Mouse (Mus musculus): ENCODE data around the gene Jph2. TPM values are rescaled to one million over a fixed set of nuclear protein-coding genes. Genes with fewer than 3 reads are reported as not detected.
A peak's percentile ranks its signal among the peaks of the same experiment; 100 is the strongest.

Jph2 gene
- polyA plus RNA-seq, 1 experiment = 14.7 TPM

GRCm38 (mm10) chr2:163310163-163310688, 87.6 kb downstream of the Jph2 start:
- Histone ChIP-seq H3K27ac (ENCODE audit: control insufficient read depth, insufficient read depth, low read length) (no peak overlapping the region), H3K4me1 (replicated peaks; ENCODE audit: control insufficient read depth, insufficient read depth, low read length) (no peaks in the 10 kb centered on the region), H3K4me3 (ENCODE audit: control insufficient read depth, insufficient read depth, low read length) (no peak overlapping the region), H3K36me3 (ENCODE audit: control insufficient read depth, insufficient read depth, low read length) (no peaks in the 10 kb centered on the region), H3K27me3 (ENCODE audit: control insufficient read depth, insufficient read depth, low read length) (no peaks in the 10 kb centered on the region)
- peak; percentile 15 for DNase-seq
- WGBS = 78% methylated on average over 11 of the region's 11 CpGs
- TF ChIP-seq CTCF (IDR thresholded peaks at IDR 0.05; ENCODE audit: borderline replicate concordance, control insufficient read depth, extremely low read depth, insufficient read depth, low read length, poor library complexity) (no peak), POLR2A (IDR thresholded peaks at IDR 0.05; ENCODE audit: control insufficient read depth, extremely low read depth, insufficient read depth, low read length, poor library complexity) (no peak)

- Histone ChIP-seq H3K27ac (ENCODE audit: control insufficient read depth, insufficient read depth, low read length) (no peak overlapping the region), H3K4me3 (ENCODE audit: control insufficient read depth, insufficient read depth, low read length) (no peak overlapping the region), H3K27me3 (ENCODE audit: control insufficient read depth, insufficient read depth, low read length) (no peaks in the 10 kb centered on the region), H3K4me1 (replicated peaks; ENCODE audit: control insufficient read depth, insufficient read depth, low read length) (no peaks in the 10 kb centered on the region), H3K36me3 (ENCODE audit: control insufficient read depth, insufficient read depth, low read length) (no peaks in the 10 kb centered on the region)
- no peak for TF ChIP-seq POLR2A (IDR thresholded peaks at IDR 0.05; ENCODE audit: control insufficient read depth, extremely low read depth, insufficient read depth, low read length, poor library complexity)
- TF ChIP-seq CTCF (IDR thresholded peaks at IDR 0.05; ENCODE audit: borderline replicate concordance, control insufficient read depth, extremely low read depth, insufficient read depth, low read length, poor library complexity) = no peak
- DNase-seq = no peak
- 95% methylated on average over 17 of the region's 17 CpGs for WGBS
These were observed 88.4 kb downstream of the Jph2 start for GRCm38 (mm10) chr2:163309376-163309775.

- WGBS = 95% methylated on average over 9 of the region's 9 CpGs
- H3K27ac ChIP-seq (ENCODE audit: control insufficient read depth, insufficient read depth, low read length) = no peak overlapping the region
- no peak for DNase-seq
- H3K4me1 ChIP-seq (replicated peaks; ENCODE audit: control insufficient read depth, insufficient read depth, low read length) = no peaks in the 10 kb centered on the region
- TF ChIP-seq POLR2A (IDR thresholded peaks at IDR 0.05; ENCODE audit: control insufficient read depth, extremely low read depth, insufficient read depth, low read length, poor library complexity) (no peak), CTCF (IDR thresholded peaks at IDR 0.05; ENCODE audit: borderline replicate concordance, control insufficient read depth, extremely low read depth, insufficient read depth, low read length, poor library complexity) (no peak)
- H3K4me3 ChIP-seq (ENCODE audit: control insufficient read depth, insufficient read depth, low read length) = no peak overlapping the region
- H3K36me3 ChIP-seq (ENCODE audit: control insufficient read depth, insufficient read depth, low read length) = no peaks in the 10 kb centered on the region
- no peaks in the 10 kb centered on the region for H3K27me3 ChIP-seq (ENCODE audit: control insufficient read depth, insufficient read depth, low read length)
These were observed 94.8 kb downstream of the Jph2 start for GRCm38 (mm10) chr2:163303037-163303436.

GRCm38 (mm10) chr2:163301641-163302040, 96.2 kb downstream of the Jph2 start:
- H3K36me3 ChIP-seq (ENCODE audit: control insufficient read depth, insufficient read depth, low read length) = no peaks in the 10 kb centered on the region
- no peak overlapping the region for H3K27ac ChIP-seq (ENCODE audit: control insufficient read depth, insufficient read depth, low read length)
- no peaks in the 10 kb centered on the region for H3K27me3 ChIP-seq (ENCODE audit: control insufficient read depth, insufficient read depth, low read length)
- DNase-seq = no peak
- no peak overlapping the region for H3K4me3 ChIP-seq (ENCODE audit: control insufficient read depth, insufficient read depth, low read length)
- TF ChIP-seq POLR2A (IDR thresholded peaks at IDR 0.05; ENCODE audit: control insufficient read depth, extremely low read depth, insufficient read depth, low read length, poor library complexity) (no peak), CTCF (IDR thresholded peaks at IDR 0.05; ENCODE audit: borderline replicate concordance, control insufficient read depth, extremely low read depth, insufficient read depth, low read length, poor library complexity) (no peak)
- 77% methylated on average over 5 of the region's 5 CpGs for WGBS
- H3K4me1 ChIP-seq (replicated peaks; ENCODE audit: control insufficient read depth, insufficient read depth, low read length) = no peaks in the 10 kb centered on the region

- WGBS = 87% methylated on average over 14 of the region's 14 CpGs
- H3K27ac ChIP-seq (ENCODE audit: control insufficient read depth, insufficient read depth, low read length) = no peak overlapping the region
- no peaks in the 10 kb centered on the region for H3K36me3 ChIP-seq (ENCODE audit: control insufficient read depth, insufficient read depth, low read length)
- no peak overlapping the region for H3K4me3 ChIP-seq (ENCODE audit: control insufficient read depth, insufficient read depth, low read length)
- TF ChIP-seq POLR2A (IDR thresholded peaks at IDR 0.05; ENCODE audit: control insufficient read depth, extremely low read depth, insufficient read depth, low read length, poor library complexity) (no peak), CTCF (IDR thresholded peaks at IDR 0.05; ENCODE audit: borderline replicate concordance, control insufficient read depth, extremely low read depth, insufficient read depth, low read length, poor library complexity) (no peak)
- no peak for DNase-seq
- H3K4me1 ChIP-seq (replicated peaks; ENCODE audit: control insufficient read depth, insufficient read depth, low read length) = no peaks in the 10 kb centered on the region
- no peaks in the 10 kb centered on the region for H3K27me3 ChIP-seq (ENCODE audit: control insufficient read depth, insufficient read depth, low read length)
These were observed 97.4 kb downstream of the Jph2 start for GRCm38 (mm10) chr2:163300069-163301060.

GRCm38 (mm10) chr2:163296999-163297630, 100.7 kb downstream of the Jph2 start:
- no peaks in the 10 kb centered on the region; the same call in 1 of the 2 replicates for H3K27me3 ChIP-seq (ENCODE audit: control insufficient read depth, insufficient read depth, low read length)
- H3K4me3 ChIP-seq (ENCODE audit: control insufficient read depth, insufficient read depth, low read length) = no peak overlapping the region
- no peak overlapping the region for H3K27ac ChIP-seq (ENCODE audit: control insufficient read depth, insufficient read depth, low read length)
- TF ChIP-seq CTCF (IDR thresholded peaks at IDR 0.05; ENCODE audit: borderline replicate concordance, control insufficient read depth, extremely low read depth, insufficient read depth, low read length, poor library complexity) (no peak), POLR2A (IDR thresholded peaks at IDR 0.05; ENCODE audit: control insufficient read depth, extremely low read depth, insufficient read depth, low read length, poor library complexity) (no peak)
- DNase-seq = no peak
- no peaks in the 10 kb centered on the region for H3K4me1 ChIP-seq (replicated peaks; ENCODE audit: control insufficient read depth, insufficient read depth, low read length)
- no peaks in the 10 kb centered on the region for H3K36me3 ChIP-seq (ENCODE audit: control insufficient read depth, insufficient read depth, low read length)
- WGBS = 90% methylated on average over 11 of the region's 11 CpGs
